In genomic region chr17:25410786-25411185, GRCm38 (mm10) we compare ENCODE assay signal across 17 mouse cellular contexts. TPM values are rescaled to one million over a fixed set of nuclear protein-coding genes. Genes with fewer than 3 reads are reported as not detected.
DNase-seq lines count a peak whose midpoint lies in the region; ATAC-seq and TF ChIP-seq lines count a peak whose summit lies in the region.
"Had no signal": no experiment of that assay in that cellular context is flagged by ENCODE, and none has a peak within 500 bp of the region (broad histone marks: within the 10 kb centered on the region; RNA-seq: fewer than 3 reads in every experiment).

No protein-coding gene starts in this region.

- H3K27me3 ChIP-seq in forebrain, embryonic 15.5 days = 0 out of 2 replicates have a peak, but pooled peaks cover 4% of the 10 kb centered on the region
- peaks cover 75% of the 10 kb centered on the region for H3K27me3 ChIP-seq in forebrain, embryonic 10.5 days (ENCODE audit: poor library complexity, severe bottlenecking)
- H3K27me3 ChIP-seq in liver, embryonic 11.5 days (replicated peaks; ENCODE audit: control insufficient read depth, insufficient read depth, low read length) = no peaks in the 10 kb centered on the region
- H3K27me3 ChIP-seq in hindbrain, embryonic 11.5 days (ENCODE audit: control insufficient read depth, insufficient read depth, low read length) = no peaks in the 10 kb centered on the region
- H3K27me3 ChIP-seq in myocyte (ENCODE audit: control insufficient read depth, insufficient read depth, insufficient read length) = no peaks in the 10 kb centered on the region
- no peaks in the 10 kb centered on the region for H3K27me3 ChIP-seq in intestine, embryonic 16.5 days (replicated peaks; ENCODE audit: control insufficient read depth, insufficient read depth, low read length)

- H3K9ac ChIP-seq in forebrain, embryonic 15.5 days (replicated peaks) = no peak overlapping the region
- no peak overlapping the region for H3K9ac ChIP-seq in liver, embryonic 11.5 days (ENCODE audit: low read depth, low read length)
- H3K9ac ChIP-seq in hindbrain, embryonic 11.5 days (ENCODE audit: low read depth, low read length) = no peak overlapping the region
- H3K9ac ChIP-seq in intestine, embryonic 16.5 days (ENCODE audit: low read depth, low read length) = no peak overlapping the region

- 0 out of 2 replicates have a peak overlapping the region, but pooled peaks have one; percentile 63 for H3K27ac ChIP-seq in forebrain, embryonic 15.5 days (replicated peaks)
- H3K27ac ChIP-seq in forebrain, embryonic 10.5 days = no peak overlapping the region
- peak overlapping the region; percentile 25; the same call in 1 of the 2 replicates for H3K27ac ChIP-seq in liver, embryonic 11.5 days (ENCODE audit: low read depth, low read length)
- H3K27ac ChIP-seq in hindbrain, embryonic 11.5 days (ENCODE audit: low read depth, low read length) = 0 out of 2 replicates have a peak overlapping the region, but pooled peaks have one; percentile 30
- no peak overlapping the region for H3K27ac ChIP-seq in intestine, embryonic 16.5 days (ENCODE audit: low read length)

- no peaks in the 10 kb centered on the region for H3K79me2 ChIP-seq in myocyte (ENCODE audit: control insufficient read depth, insufficient read depth)

- TF ChIP-seq POLR2A in myocyte (IDR thresholded peaks at IDR 0.05; ENCODE audit: insufficient read length, low read depth) = no peak

- H3ac ChIP-seq in myocyte (ENCODE audit: control insufficient read depth, insufficient read length) = no peak overlapping the region

- intact Hi-C loops in left cerebral cortex, postnatal 36 days (cut with DNase I) = no loop called here

- ATAC-seq in forebrain, embryonic 15.5 days (replicated peaks) = no peak
- no peak for ATAC-seq in liver, embryonic 11.5 days (replicated peaks; ENCODE audit: low FRiP score)
- no peak for ATAC-seq in hindbrain, embryonic 11.5 days (ENCODE audit: low FRiP score)
- no peak for ATAC-seq in intestine, embryonic 16.5 days

- H3K4me3 ChIP-seq in forebrain, embryonic 15.5 days = no peak overlapping the region
- H3K4me3 ChIP-seq in forebrain, embryonic 10.5 days = no peak overlapping the region
- no peak overlapping the region for H3K4me3 ChIP-seq in liver, embryonic 11.5 days (ENCODE audit: low read depth, low read length)
- H3K4me3 ChIP-seq in hindbrain, embryonic 11.5 days (ENCODE audit: low read depth, low read length) = no peak overlapping the region
- no peak overlapping the region for H3K4me3 ChIP-seq in myocyte
- H3K4me3 ChIP-seq in intestine, embryonic 16.5 days (ENCODE audit: low read length) = no peak overlapping the region
- H3K4me3 ChIP-seq: erythroblast, embryonic 14.5 days had no signal

- no peaks in the 10 kb centered on the region for H3K9me3 ChIP-seq in forebrain, embryonic 15.5 days
- no peaks in the 10 kb centered on the region for H3K9me3 ChIP-seq in forebrain, embryonic 10.5 days
- H3K9me3 ChIP-seq in liver, embryonic 11.5 days (ENCODE audit: control insufficient read depth, low read length) = no peaks in the 10 kb centered on the region
- no peaks in the 10 kb centered on the region for H3K9me3 ChIP-seq in hindbrain, embryonic 11.5 days (ENCODE audit: control insufficient read depth, low read length)
- no peaks in the 10 kb centered on the region for H3K9me3 ChIP-seq in intestine, embryonic 16.5 days (ENCODE audit: control insufficient read depth, low read length)

- WGBS in forebrain, embryonic 15.5 days = 16% methylated on average over 7 of the region's 7 CpGs
- 67% methylated on average over 7 of the region's 7 CpGs for WGBS in forebrain, embryonic 10.5 days
- 42% methylated on average over 7 of the region's 7 CpGs for WGBS in liver, embryonic 11.5 days
- 56% methylated on average over 7 of the region's 7 CpGs for WGBS in hindbrain, embryonic 11.5 days
- 37% methylated on average over 7 of the region's 7 CpGs for WGBS in intestine, embryonic 16.5 days

- H3K4me1 ChIP-seq in forebrain, embryonic 15.5 days = peaks cover 67% of the 10 kb centered on the region
- H3K4me1 ChIP-seq in forebrain, embryonic 10.5 days = peaks cover 68% of the 10 kb centered on the region
- peaks cover 22% of the 10 kb centered on the region for H3K4me1 ChIP-seq in liver, embryonic 11.5 days (replicated peaks; ENCODE audit: control insufficient read depth, insufficient read depth, low read length)
- H3K4me1 ChIP-seq in hindbrain, embryonic 11.5 days (replicated peaks; ENCODE audit: control insufficient read depth, insufficient read depth, low read length) = peaks cover 26% of the 10 kb centered on the region
- peaks cover 30% of the 10 kb centered on the region for H3K4me1 ChIP-seq in intestine, embryonic 16.5 days (ENCODE audit: control insufficient read depth, insufficient read depth, low read length)

- no peak overlapping the region for H3K4me2 ChIP-seq in forebrain, embryonic 15.5 days (replicated peaks)
- H3K4me2 ChIP-seq in liver, embryonic 11.5 days = no peak overlapping the region
- H3K4me2 ChIP-seq in hindbrain, embryonic 11.5 days (replicated peaks; ENCODE audit: low read depth, low read length) = no peak overlapping the region
- H3K4me2 ChIP-seq in myocyte (ENCODE audit: low read depth) = peak overlapping the region; percentile 24
- no peak overlapping the region for H3K4me2 ChIP-seq in intestine, embryonic 16.5 days (ENCODE audit: low read depth, low read length)

- DNase-seq in forebrain, embryonic 10.5 days (ENCODE audit: extremely low spot score, low spot score) = no peak
- DNase-seq in liver, embryonic 11.5 days (ENCODE audit: low spot score) = no peak
- no peak for DNase-seq in liver
- DNase-seq in hindbrain, embryonic 11.5 days (ENCODE audit: low spot score) = no peak
- no peak for DNase-seq in left cerebral cortex, postnatal 36 days (ENCODE audit: low spot score in 2 of 2)
- DNase-seq: gastrocnemius, postnatal 25 days; kidney, adult 18-20 months; lung, postnatal 10 days; thymus, postnatal 4 days had no signal

- no peaks in the 10 kb centered on the region for H3K36me3 ChIP-seq in forebrain, embryonic 15.5 days
- no peaks in the 10 kb centered on the region for H3K36me3 ChIP-seq in forebrain, embryonic 10.5 days (replicated peaks)
- H3K36me3 ChIP-seq in liver, embryonic 11.5 days (ENCODE audit: control insufficient read depth, insufficient read depth, low read length) = no peaks in the 10 kb centered on the region
- H3K36me3 ChIP-seq in hindbrain, embryonic 11.5 days (ENCODE audit: control insufficient read depth, insufficient read depth, low read length) = no peaks in the 10 kb centered on the region
- H3K36me3 ChIP-seq in myocyte (ENCODE audit: control insufficient read depth, insufficient read depth) = no peaks in the 10 kb centered on the region
- no peaks in the 10 kb centered on the region for H3K36me3 ChIP-seq in intestine, embryonic 16.5 days (ENCODE audit: control insufficient read depth, insufficient read depth, low read length)

TF ChIP-seq in myocyte, 11 proteins besides CTCF, POLR2A, EP300 and RAD21 (continues in another document):
- TF ChIP-seq POLR2AphosphoS2 (IDR thresholded peaks at IDR 0.05; ENCODE audit: insufficient read length, low read depth) (no peak), TCF12 (IDR thresholded peaks at IDR 0.05; ENCODE audit: insufficient read depth, poor library complexity, severe bottlenecking) (no peak), REST (IDR thresholded peaks at IDR 0.05; ENCODE audit: insufficient read depth, insufficient read length) (no peak), MAX (IDR thresholded peaks at IDR 0.05; ENCODE audit: low read depth) (no peak), MYOD1 (IDR thresholded peaks at IDR 0.05; ENCODE audit: control insufficient read depth in 1 of 3, insufficient read length in 2 of 3, low read depth in 2 of 3) (no peak), USF1 (IDR thresholded peaks at IDR 0.05; ENCODE audit: low read depth) (no peak)

RNA-seq across cellular contexts. Expression of gene Cacna1h, which starts 22.8 kb away (rescaled TPM):
- 13.8 and 15.8 TPM in 2 replicates for polyA plus RNA-seq in forebrain, embryonic 15.5 days (2015; fragmentation: Nextera tagmentation; extraction: Ambion mirVana)
- 1.7 and 2.2 TPM in 2 replicates for polyA plus RNA-seq in forebrain, embryonic 10.5 days (2016; fragmentation: Nextera tagmentation; extraction: Ambion mirVana)
- polyA plus RNA-seq in liver, embryonic 11.5 days (2014; fragmentation: Nextera tagmentation; extraction: Ambion mirVana) = 2.6 and 3.2 TPM in 2 replicates
- polyA plus RNA-seq in hindbrain, embryonic 11.5 days (2014; fragmentation: Nextera tagmentation; extraction: Ambion mirVana) = 5.9 and 6.5 TPM in 2 replicates
- polyA plus RNA-seq in myocyte (2012; fragmentation: generic; extraction: Trizol) = 0.12 TPM
- polyA plus RNA-seq in intestine, embryonic 16.5 days (2015; fragmentation: Nextera tagmentation; extraction: Ambion mirVana) = 2.2 and 3.0 TPM in 2 replicates
- total RNA-seq in left cerebral cortex, postnatal 36 days (2021) = 10 to 100 TPM; 29.7 to 53.7 TPM

RNA-seq across cellular contexts. Expression of gene Tpsg1, which starts 41.7 kb away (rescaled TPM):
- 0.77 and 0.94 TPM in 2 replicates for polyA plus RNA-seq in forebrain, embryonic 15.5 days (2015; fragmentation: Nextera tagmentation; extraction: Ambion mirVana)
- not detected in 2 replicates for polyA plus RNA-seq in forebrain, embryonic 10.5 days (2016; fragmentation: Nextera tagmentation; extraction: Ambion mirVana)
- 0.81 and 1.1 TPM in 2 replicates for polyA plus RNA-seq in liver, embryonic 11.5 days (2014; fragmentation: Nextera tagmentation; extraction: Ambion mirVana)
- 0.69 TPM in 1 of 2 replicates, not detected in the other for polyA plus RNA-seq in hindbrain, embryonic 11.5 days (2014; fragmentation: Nextera tagmentation; extraction: Ambion mirVana)
- not detected for polyA plus RNA-seq in myocyte (2012; fragmentation: generic; extraction: Trizol)
- polyA plus RNA-seq in intestine, embryonic 16.5 days (2015; fragmentation: Nextera tagmentation; extraction: Ambion mirVana) = 26.3 and 28.6 TPM in 2 replicates
- not detected for total RNA-seq in left cerebral cortex, postnatal 36 days (2021)
- total RNA-seq: CH12.LX; gastrocnemius, postnatal 25 days; monocyte, adult 5-6 weeks had no signal
- polyA plus RNA-seq: erythroblast, embryonic 14.5 days had no signal

RNA-seq across cellular contexts. Expression of gene Tekt4, which starts 43.6 kb away (rescaled TPM):
- 1.00 and 1.9 TPM in 2 replicates for polyA plus RNA-seq in forebrain, embryonic 15.5 days (2015; fragmentation: Nextera tagmentation; extraction: Ambion mirVana)
- polyA plus RNA-seq in forebrain, embryonic 10.5 days (2016; fragmentation: Nextera tagmentation; extraction: Ambion mirVana) = 0.18 TPM in 1 of 2 replicates, not detected in the other
- polyA plus RNA-seq in liver, embryonic 11.5 days (2014; fragmentation: Nextera tagmentation; extraction: Ambion mirVana) = not detected in 2 replicates
- 1.3 and 1.8 TPM in 2 replicates for polyA plus RNA-seq in hindbrain, embryonic 11.5 days (2014; fragmentation: Nextera tagmentation; extraction: Ambion mirVana)
- not detected for polyA plus RNA-seq in myocyte (2012; fragmentation: generic; extraction: Trizol)
- not detected in 2 replicates for polyA plus RNA-seq in intestine, embryonic 16.5 days (2015; fragmentation: Nextera tagmentation; extraction: Ambion mirVana)
- total RNA-seq in left cerebral cortex, postnatal 36 days (2021) = 1 to 10 TPM; 1.8 to 3.5 TPM
- total RNA-seq: CH12.LX; gastrocnemius, postnatal 25 days; monocyte, adult 5-6 weeks had no signal
- polyA plus RNA-seq: erythroblast, embryonic 14.5 days; large intestine, adult 2 months; limb, embryonic 11.5 days had no signal

RNA-seq across cellular contexts. Expression of gene Tpsb2, which starts 44.7 kb away (rescaled TPM):
- not detected in 2 replicates for polyA plus RNA-seq in forebrain, embryonic 15.5 days (2015; fragmentation: Nextera tagmentation; extraction: Ambion mirVana)
- polyA plus RNA-seq in forebrain, embryonic 10.5 days (2016; fragmentation: Nextera tagmentation; extraction: Ambion mirVana) = not detected in 2 replicates
- 0.22 and 0.25 TPM in 2 replicates for polyA plus RNA-seq in liver, embryonic 11.5 days (2014; fragmentation: Nextera tagmentation; extraction: Ambion mirVana)
- polyA plus RNA-seq in hindbrain, embryonic 11.5 days (2014; fragmentation: Nextera tagmentation; extraction: Ambion mirVana) = not detected in 2 replicates
- not detected for polyA plus RNA-seq in myocyte (2012; fragmentation: generic; extraction: Trizol)
- 3.7 and 4.5 TPM in 2 replicates for polyA plus RNA-seq in intestine, embryonic 16.5 days (2015; fragmentation: Nextera tagmentation; extraction: Ambion mirVana)
- total RNA-seq in left cerebral cortex, postnatal 36 days (2021) = not detected
- total RNA-seq: CH12.LX; monocyte, adult 5-6 weeks had no signal
- polyA plus RNA-seq: limb, embryonic 11.5 days had no signal

Comparison
In these comparisons a context has a peak if more than half of its experiments do, and no peak if none do; other contexts are left out.
1. H3K27ac ChIP-seq: peak in forebrain, embryonic 15.5 days (single experiment), liver, embryonic 11.5 days (single experiment) and hindbrain, embryonic 11.5 days (single experiment); none in forebrain, embryonic 10.5 days (single experiment) and intestine, embryonic 16.5 days (single experiment).
2. RNA of gene Tpsg1, which starts 41.7 kb away (polyA plus RNA-seq): 26.3 to 28.6 TPM in intestine, embryonic 16.5 days; 0.81 to 1.1 TPM in liver, embryonic 11.5 days, 0.77 to 0.94 TPM in forebrain, embryonic 15.5 days, 0.69 TPM in hindbrain, embryonic 11.5 days, not detected in forebrain, embryonic 10.5 days and not detected in myocyte (single experiment); every median in the first group is over 10 times any median in the second.